Mouse (Mus musculus): Measurements from ENCODE around the gene Elof1.

DNA sequence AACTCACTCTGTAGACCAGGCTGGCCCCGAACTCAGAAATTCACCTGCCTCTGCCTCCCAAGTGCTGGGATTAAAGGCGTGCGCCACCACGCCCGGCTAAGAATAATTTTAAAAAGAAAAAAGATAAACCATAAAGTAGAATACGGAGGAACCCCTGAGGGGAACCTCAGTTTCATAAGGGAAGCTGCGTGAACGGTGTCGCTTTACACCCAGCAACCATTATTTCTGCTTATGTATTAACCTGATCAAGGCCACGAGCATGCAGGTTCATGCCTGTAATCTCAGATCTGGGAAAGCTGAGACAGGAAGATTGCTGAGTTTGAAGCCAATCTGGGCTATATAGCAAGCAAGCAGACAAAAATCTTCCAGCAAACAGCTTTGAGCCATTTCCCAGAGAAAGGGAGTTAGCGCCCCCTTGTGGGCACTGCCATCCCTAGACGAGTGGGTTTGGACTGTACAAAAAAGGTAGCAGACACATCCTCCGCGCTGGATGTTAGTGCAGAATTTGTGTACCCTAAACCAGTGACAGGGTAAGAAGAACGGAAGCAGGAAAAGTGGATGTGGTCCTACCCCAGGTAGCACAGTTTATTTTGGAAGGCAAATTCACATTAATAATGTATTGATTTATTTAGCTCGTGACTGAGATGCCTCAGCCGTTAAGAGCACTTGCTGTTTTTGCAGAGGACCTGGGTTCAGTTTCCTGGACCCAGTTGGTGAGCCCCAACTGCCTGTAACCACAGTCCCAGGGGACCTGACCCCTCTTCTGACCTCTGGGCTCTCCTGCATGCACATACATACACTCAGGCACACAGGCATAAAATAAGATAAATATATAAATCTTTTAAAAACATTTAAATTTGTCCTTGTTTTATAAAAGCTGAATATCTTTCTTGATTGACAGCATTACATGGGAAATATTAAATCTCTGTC, 26.4 kb upstream of the Elof1 start:
- peak; percentile 96 for TF ChIP-seq CTCF (IDR thresholded peaks at IDR 0.05)
- no peak for TF ChIP-seq EP300 (IDR thresholded peaks at IDR 0.05)

Measured in lung, postnatal 0 days (tissue).